ENCODE assay signal across 16 mouse cellular contexts in genomic region chr11:5203054-5203453, GRCm38 (mm10).
"Had no signal": no experiment of that assay in that cellular context is flagged by ENCODE, and none has a peak within 500 bp of the region (broad histone marks: within the 10 kb centered on the region; RNA-seq: fewer than 3 reads in every experiment).

No protein-coding gene starts in this region.

- H3K27me3 ChIP-seq: lung, embryonic 15.5 days; midbrain, embryonic 13.5 days; midbrain, embryonic 15.5 days; neural tube, embryonic 12.5 days had no signal

- H3K4me1 ChIP-seq: lung, embryonic 15.5 days; midbrain, embryonic 13.5 days; midbrain, embryonic 15.5 days; neural tube, embryonic 12.5 days had no signal

- ATAC-seq: liver, postnatal 0 days; lung, postnatal 0 days; midbrain, embryonic 13.5 days; midbrain, embryonic 15.5 days had no signal

- H3K9me3 ChIP-seq: lung, embryonic 15.5 days; megakaryocyte, embryonic 14.5 days; midbrain, embryonic 13.5 days; midbrain, embryonic 15.5 days; neural tube, embryonic 12.5 days had no signal

- H3K4me3 ChIP-seq: lung, embryonic 15.5 days; megakaryocyte, embryonic 14.5 days; midbrain, embryonic 13.5 days; midbrain, embryonic 15.5 days; neural tube, embryonic 12.5 days had no signal

- DNase-seq: liver, postnatal 0 days; lung, adult 2 months; lung, postnatal 14 days; lung, postnatal 36 days; right cerebral cortex, postnatal 14 days; thymus, adult 18-20 months; thymus, postnatal 14 days; thymus, postnatal 36 days had no signal

- H3K36me3 ChIP-seq: midbrain, embryonic 15.5 days had no signal

- H3K9ac ChIP-seq: liver, postnatal 0 days; lung, embryonic 15.5 days; midbrain, embryonic 13.5 days; midbrain, embryonic 15.5 days; neural tube, embryonic 12.5 days had no signal

- H3K4me2 ChIP-seq: lung, embryonic 15.5 days; midbrain, embryonic 11.5 days; midbrain, embryonic 13.5 days; midbrain, embryonic 15.5 days; neural tube, embryonic 12.5 days had no signal

- H3K27ac ChIP-seq: lung, embryonic 15.5 days; macrophage; midbrain, embryonic 13.5 days; midbrain, embryonic 15.5 days; neural tube, embryonic 12.5 days had no signal
